Mouse (Mus musculus): Measurements from ENCODE around the gene Mmp24.
"Not testable (repeated sequence)": the region's sequence is repeated elsewhere in the genome, so short reads cannot be mapped to it uniquely, and the experiment has no call there.

The Mmp24 gene

GRCm38 (mm10) chr2:155774927-155775684, at the start of gene Mmp24:
Gene Mmp24, plus strand, starts transcription at chr2:155775342.
- no peak for DNase-seq (ENCODE audit: low spot score in 2 of 2)

GRCm38 (mm10) chr2:155726302-155726701, 48.8 kb upstream of the Mmp24 start:
- no peak for DNase-seq (ENCODE audit: low spot score in 2 of 2)

- no peak for DNase-seq (ENCODE audit: low spot score in 2 of 2)
These were observed 47.3 kb upstream of the Mmp24 start for GRCm38 (mm10) chr2:155727764-155728395.

- no peak for DNase-seq (ENCODE audit: low spot score in 2 of 2)
These were observed 46.4 kb upstream of the Mmp24 start for GRCm38 (mm10) chr2:155728742-155729141.

- DNase-seq (ENCODE audit: low spot score in 2 of 2), result peak; percentile 81 to 88
These were observed 45.9 kb upstream of the Mmp24 start, which contains the start of gene Edem2 for GRCm38 (mm10) chr2:155729158-155729645. Gene Edem2, minus strand, starts transcription at chr2:155729475.

- DNase-seq (ENCODE audit: low spot score in 2 of 2), result no peak
These were observed 40.1 kb upstream of the Mmp24 start for GRCm38 (mm10) chr2:155735080-155735479.

GRCm38 (mm10) chr2:155735766-155736165, 39.4 kb upstream of the Mmp24 start, which contains the start of gene Gm17581:
Gene Gm17581, minus strand, starts transcription at chr2:155735866.
- not testable (repeated sequence) for DNase-seq (ENCODE audit: low spot score in 2 of 2)

- no peak for DNase-seq (ENCODE audit: low spot score in 2 of 2)
These were observed 38.2 kb upstream of the Mmp24 start for GRCm38 (mm10) chr2:155736936-155737335.

GRCm38 (mm10) chr2:155737803-155738202, 37.3 kb upstream of the Mmp24 start:
- DNase-seq (ENCODE audit: low spot score in 2 of 2), result no peak

GRCm38 (mm10) chr2:155742211-155742610, 32.9 kb upstream of the Mmp24 start:
- no peak for DNase-seq (ENCODE audit: low spot score in 2 of 2)

GRCm38 (mm10) chr2:155742931-155743337, 32.2 kb upstream of the Mmp24 start:
- DNase-seq (ENCODE audit: low spot score in 2 of 2), result no peak

GRCm38 (mm10) chr2:155743351-155743750, 31.8 kb upstream of the Mmp24 start:
- no peak for DNase-seq (ENCODE audit: low spot score in 2 of 2)

- DNase-seq (ENCODE audit: low spot score in 2 of 2), result no peak
These were observed 29.7 kb upstream of the Mmp24 start for GRCm38 (mm10) chr2:155745487-155745886.

- no peak for DNase-seq (ENCODE audit: low spot score in 2 of 2)
These were observed 25.7 kb upstream of the Mmp24 start for GRCm38 (mm10) chr2:155749394-155749793.

GRCm38 (mm10) chr2:155751014-155751786, 23.9 kb upstream of the Mmp24 start, which contains the start of gene Procr:
Gene Procr, plus strand, starts transcription at chr2:155751117.
- no peak for DNase-seq (ENCODE audit: low spot score in 2 of 2)

- no peak for DNase-seq (ENCODE audit: low spot score in 2 of 2)
These were observed 19.4 kb upstream of the Mmp24 start for GRCm38 (mm10) chr2:155755746-155756145.

- DNase-seq (ENCODE audit: low spot score in 2 of 2), result no peak
These were observed 18.1 kb upstream of the Mmp24 start for GRCm38 (mm10) chr2:155756855-155757566.

GRCm38 (mm10) chr2:155764679-155765418, 10.3 kb upstream of the Mmp24 start:
- DNase-seq (ENCODE audit: low spot score in 2 of 2), result peak in 1 of 2 experiments; percentile 44

GRCm38 (mm10) chr2:155773664-155774063, 1.5 kb upstream of the Mmp24 start:
- no peak for DNase-seq (ENCODE audit: low spot score in 2 of 2)

GRCm38 (mm10) chr2:155774261-155774926, 748 bp upstream of the Mmp24 start:
- no peak for DNase-seq (ENCODE audit: low spot score in 2 of 2)

Data from frontal cortex, postnatal 14 days (tissue).